Mouse (Mus musculus): ENCODE results near the gene Adam1a.

GRCm38 (mm10) chr5:121503231-121503630 lies 42.1 kb downstream of the Adam1a start, which contains the start of gene Adam1b:
- no peak for TF ChIP-seq MAX (IDR thresholded peaks at IDR 0.05; ENCODE audit: low read length)
- TF ChIP-seq POLR2A (IDR thresholded peaks at IDR 0.05; ENCODE audit: control insufficient read depth in 1 of 2, insufficient read depth in 1 of 2, low read depth in 1 of 2, low read length in 2 of 2, poor library complexity in 1 of 2): no peak
- TF ChIP-seq ETS1 (IDR thresholded peaks at IDR 0.05; ENCODE audit: low read depth, low read length): no peak
- TF ChIP-seq ELF1 (IDR thresholded peaks at IDR 0.05; ENCODE audit: low read depth, low read length): no peak
- TF ChIP-seq CTCF (IDR thresholded peaks at IDR 0.05 in 2 of 3, conservative IDR thresholded peaks at IDR 0.05 in 1 of 3; ENCODE audit: control insufficient read depth in 1 of 3, insufficient read depth in 1 of 3, low read depth in 2 of 3, low read length in 3 of 3, poor library complexity in 1 of 3, severe bottlenecking in 1 of 3): no peak
- TF ChIP-seq USF1 (IDR thresholded peaks at IDR 0.05; ENCODE audit: low read depth, low read length): no peak
- TF ChIP-seq USF2 (IDR thresholded peaks at IDR 0.05; ENCODE audit: borderline replicate concordance in 1 of 2, insufficient read depth in 1 of 2, low read depth in 1 of 2, low read length in 2 of 2): no peak
- no peak for TF ChIP-seq CHD2 (IDR thresholded peaks at IDR 0.05; ENCODE audit: low read length)
- no peak for TF ChIP-seq SMC3 (IDR thresholded peaks at IDR 0.05; ENCODE audit: low read depth, low read length)

Data from MEL (cell line).